Mouse (Mus musculus): Measurements from ENCODE around the gene Ptprc.

- TF ChIP-seq CTCF (IDR thresholded peaks at IDR 0.05; ENCODE audit: control insufficient read depth, insufficient read depth, insufficient read length) (no peak), MYOD1 (IDR thresholded peaks at IDR 0.05; ENCODE audit: control insufficient read depth, insufficient read length, low read depth) (no peak), USF1 (IDR thresholded peaks at IDR 0.05; ENCODE audit: low read depth) (no peak)
Measured at GRCm38 (mm10) chr1:138083707-138084106, 91.8 kb downstream of the Ptprc start.
